Mouse (Mus musculus): ENCODE measurements at regions not wholly inside any gene's neighbourhood (a gene's known extent, or its start where the extent isn't known, plus 50 kb on each side); places are given as distances from the start of the nearest gene placed in this dataset.

DNA sequence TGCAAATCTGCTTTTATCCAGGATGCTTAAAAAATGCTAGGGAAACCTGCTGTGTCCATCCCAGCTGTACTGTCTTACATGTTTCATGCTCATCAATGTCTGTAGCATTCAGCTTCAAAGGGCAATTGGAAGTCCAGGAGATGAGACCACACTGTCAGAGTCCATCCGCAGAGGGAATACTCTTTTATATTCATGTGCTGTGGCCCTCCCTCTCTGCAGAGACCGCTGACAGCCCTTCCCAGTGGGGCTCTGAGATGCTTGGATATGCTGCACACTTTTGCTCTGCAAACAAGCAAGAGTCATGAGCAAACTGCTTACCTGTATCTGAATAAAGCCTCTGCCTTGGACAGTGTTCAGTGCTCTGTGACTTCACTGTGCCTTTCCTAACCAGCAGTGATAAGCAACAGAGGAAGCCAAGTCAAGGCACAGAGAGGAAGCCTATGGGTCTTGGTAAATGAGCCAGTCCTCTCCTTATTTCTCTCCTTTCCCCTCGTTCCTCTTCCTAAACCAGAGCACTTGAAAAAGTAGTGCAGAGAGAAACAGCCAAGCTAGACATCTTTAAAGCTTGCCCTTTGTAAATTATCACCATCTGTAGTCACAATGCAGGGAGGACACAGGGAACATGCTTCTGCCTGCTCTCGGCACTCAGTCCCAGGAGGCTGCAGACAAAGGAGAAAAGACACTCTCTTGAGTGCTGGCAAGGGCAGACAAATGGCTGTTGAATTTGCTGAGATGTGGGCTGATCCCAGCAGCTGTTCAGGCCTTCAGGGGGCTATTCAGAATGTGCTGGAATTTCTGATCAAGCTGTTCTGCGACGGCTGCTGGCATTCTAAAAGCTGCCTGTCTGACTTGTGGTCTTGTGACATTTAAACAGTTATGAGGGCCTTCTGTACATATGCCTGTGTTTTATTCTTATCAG is 136.2 kb upstream of the Ghitm start:
- Histone ChIP-seq H3K36me3 (ENCODE audit: control insufficient read depth, insufficient read depth, low read length) (no peaks in the 10 kb centered on the region), H3K27me3 (replicated peaks; ENCODE audit: control insufficient read depth, insufficient read depth, low read length) (no peaks in the 10 kb centered on the region), H3K27ac (ENCODE audit: insufficient read depth, low read depth, low read length) (no peak overlapping the region), H3K4me3 (ENCODE audit: insufficient read depth, low read depth, low read length) (no peak overlapping the region), H3K4me1 (ENCODE audit: control insufficient read depth, insufficient read depth, low read length) (no peaks in the 10 kb centered on the region)
- DNase-seq, result no peak
- TF ChIP-seq POLR2A (IDR thresholded peaks at IDR 0.05; ENCODE audit: low read depth, low read length) (no peak), CTCF (conservative IDR thresholded peaks at IDR 0.05; ENCODE audit: insufficient read depth, insufficient read length, low read depth, low read length) (no peak)
- 53% methylated on average over 6 of the region's 6 CpGs for WGBS

- no peak for TF ChIP-seq POLR2A (IDR thresholded peaks at IDR 0.05; ENCODE audit: low read depth, low read length)
- no peak for TF ChIP-seq CTCF (conservative IDR thresholded peaks at IDR 0.05; ENCODE audit: insufficient read depth, insufficient read length, low read depth, low read length)
- no peak overlapping the region for H3K27ac ChIP-seq (ENCODE audit: insufficient read depth, low read depth, low read length)
- no peaks in the 10 kb centered on the region for H3K4me1 ChIP-seq (ENCODE audit: control insufficient read depth, insufficient read depth, low read length)
- H3K27me3 ChIP-seq (replicated peaks; ENCODE audit: control insufficient read depth, insufficient read depth, low read length), result no peaks in the 10 kb centered on the region
- peak; percentile 8 for DNase-seq
- 46% methylated on average over 2 of the region's 2 CpGs for WGBS
- no peaks in the 10 kb centered on the region for H3K36me3 ChIP-seq (ENCODE audit: control insufficient read depth, insufficient read depth, low read length)
- no peak overlapping the region for H3K4me3 ChIP-seq (ENCODE audit: insufficient read depth, low read depth, low read length)
Measured at GRCm38 (mm10) chr14:37269920-37270319, 134.8 kb upstream of the Ghitm start.

- WGBS, result 37% methylated on average over 4 of the region's 4 CpGs
- H3K4me1 ChIP-seq (ENCODE audit: control insufficient read depth, insufficient read depth, low read length), result no peaks in the 10 kb centered on the region
- no peaks in the 10 kb centered on the region for H3K36me3 ChIP-seq (ENCODE audit: control insufficient read depth, insufficient read depth, low read length)
- peak; percentile 73 for TF ChIP-seq CTCF (conservative IDR thresholded peaks at IDR 0.05; ENCODE audit: insufficient read depth, insufficient read length, low read depth, low read length)
- no peak for TF ChIP-seq POLR2A (IDR thresholded peaks at IDR 0.05; ENCODE audit: low read depth, low read length)
- H3K27me3 ChIP-seq (replicated peaks; ENCODE audit: control insufficient read depth, insufficient read depth, low read length), result no peaks in the 10 kb centered on the region; the same call in 1 of the 2 replicates
- peak; percentile 65 for DNase-seq
- H3K4me3 ChIP-seq (ENCODE audit: insufficient read depth, low read depth, low read length), result no peak overlapping the region
- no peak overlapping the region for H3K27ac ChIP-seq (ENCODE audit: insufficient read depth, low read depth, low read length)
Measured at GRCm38 (mm10) chr14:37238632-37239032, 103.6 kb upstream of the Ghitm start.

DNA sequence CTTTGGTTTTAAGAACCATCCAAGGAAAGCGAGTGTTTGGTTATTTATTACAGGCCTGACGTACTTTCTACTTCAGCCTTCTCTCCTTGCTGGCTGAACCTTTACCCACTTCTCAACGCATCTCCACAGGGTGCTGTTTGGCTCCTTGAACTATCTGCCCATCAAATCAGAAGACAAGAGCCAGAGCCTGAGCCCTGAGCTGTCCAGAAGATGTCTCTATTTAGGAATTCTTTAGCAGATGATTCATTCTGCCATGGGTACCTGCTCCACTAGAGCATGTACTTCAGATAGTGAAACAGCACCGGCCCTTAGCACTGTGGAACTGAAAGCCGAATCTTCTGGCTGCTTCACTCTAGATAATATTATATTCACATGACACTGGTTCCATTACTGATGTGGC is 102.1 kb upstream of the Ghitm start:
- TF ChIP-seq CTCF (conservative IDR thresholded peaks at IDR 0.05; ENCODE audit: insufficient read depth, insufficient read length, low read depth, low read length) (no peak), POLR2A (IDR thresholded peaks at IDR 0.05; ENCODE audit: low read depth, low read length) (no peak)
- Histone ChIP-seq H3K36me3 (ENCODE audit: control insufficient read depth, insufficient read depth, low read length) (no peaks in the 10 kb centered on the region), H3K4me3 (ENCODE audit: insufficient read depth, low read depth, low read length) (no peak overlapping the region), H3K27me3 (replicated peaks; ENCODE audit: control insufficient read depth, insufficient read depth, low read length) (no peaks in the 10 kb centered on the region), H3K27ac (ENCODE audit: insufficient read depth, low read depth, low read length) (no peak overlapping the region), H3K4me1 (ENCODE audit: control insufficient read depth, insufficient read depth, low read length) (no peaks in the 10 kb centered on the region)
- DNase-seq, result no peak
- WGBS, result 80% methylated on average over 5 of the region's 5 CpGs

- Histone ChIP-seq H3K4me3 (ENCODE audit: insufficient read depth, low read depth, low read length) (no peak overlapping the region), H3K27me3 (replicated peaks; ENCODE audit: control insufficient read depth, insufficient read depth, low read length) (no peaks in the 10 kb centered on the region), H3K4me1 (ENCODE audit: control insufficient read depth, insufficient read depth, low read length) (no peaks in the 10 kb centered on the region), H3K36me3 (ENCODE audit: control insufficient read depth, insufficient read depth, low read length) (no peaks in the 10 kb centered on the region), H3K27ac (ENCODE audit: insufficient read depth, low read depth, low read length) (no peak overlapping the region)
- TF ChIP-seq POLR2A (IDR thresholded peaks at IDR 0.05; ENCODE audit: low read depth, low read length), result no peak
- TF ChIP-seq CTCF (conservative IDR thresholded peaks at IDR 0.05; ENCODE audit: insufficient read depth, insufficient read length, low read depth, low read length), result no peak
- DNase-seq, result no peak
Measured at GRCm38 (mm10) chr14:37208256-37208655, 73.2 kb upstream of the Ghitm start.

DNA sequence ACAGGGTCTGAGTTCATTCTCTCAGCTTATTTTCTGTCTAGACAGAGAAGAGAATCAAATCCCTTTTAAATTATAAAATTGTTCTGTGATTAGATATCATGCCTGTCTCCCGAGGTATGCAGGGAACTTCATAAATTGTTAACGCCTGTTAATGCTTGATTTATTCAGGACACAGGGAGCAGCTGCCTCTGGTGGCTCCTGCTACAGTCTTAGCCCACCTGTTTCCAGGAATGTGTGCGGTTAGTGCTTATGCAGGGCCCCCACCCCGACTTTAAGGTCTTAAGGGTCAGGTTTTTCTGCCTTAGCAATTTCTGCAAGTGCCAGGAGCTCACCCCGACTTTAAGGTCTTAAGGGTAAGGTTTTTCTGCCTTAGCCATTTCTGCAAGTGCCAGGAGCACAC is 54.7 kb upstream of the Ghitm start:
- H3K4me3 ChIP-seq (ENCODE audit: insufficient read depth, low read depth, low read length), result no peak overlapping the region
- no peaks in the 10 kb centered on the region for H3K36me3 ChIP-seq (ENCODE audit: control insufficient read depth, insufficient read depth, low read length)
- WGBS, result 42% methylated on average over 5 of the region's 5 CpGs
- no peak for TF ChIP-seq CTCF (conservative IDR thresholded peaks at IDR 0.05; ENCODE audit: insufficient read depth, insufficient read length, low read depth, low read length)
- no peak for TF ChIP-seq POLR2A (IDR thresholded peaks at IDR 0.05; ENCODE audit: low read depth, low read length)
- no peak for DNase-seq
- no peak overlapping the region for H3K27ac ChIP-seq (ENCODE audit: insufficient read depth, low read depth, low read length)
- H3K27me3 ChIP-seq (replicated peaks; ENCODE audit: control insufficient read depth, insufficient read depth, low read length), result no peaks in the 10 kb centered on the region; the same call in 1 of the 2 replicates
- H3K4me1 ChIP-seq (ENCODE audit: control insufficient read depth, insufficient read depth, low read length), result no peaks in the 10 kb centered on the region

All from kidney, adult 2 months (tissue).